Mouse (Mus musculus): Measurements from ENCODE around the gene Cygb.
A peak's percentile ranks its signal among the peaks of the same experiment; 100 is the strongest.

Cygb gene

GRCm38 (mm10) chr11:116656348-116657191, 2.5 kb upstream of the Cygb start:
- DNase-seq (ENCODE audit: low spot score in 2 of 2) = no peak

GRCm38 (mm10) chr11:116653709-116654221, 348 bp downstream of the Cygb start:
- no peak for DNase-seq (ENCODE audit: low spot score in 2 of 2)

GRCm38 (mm10) chr11:116653234-116653633, 879 bp downstream of the Cygb start, which contains the start of gene Prcd:
Gene Prcd, plus strand, starts transcription at chr11:116653534.
- no peak for DNase-seq (ENCODE audit: low spot score in 2 of 2)

- no peak for DNase-seq (ENCODE audit: low spot score in 2 of 2)
Observed at GRCm38 (mm10) chr11:116652330-116653098, 1.6 kb downstream of the Cygb start.

GRCm38 (mm10) chr11:116651339-116651738, 2.8 kb downstream of the Cygb start:
- no peak for DNase-seq (ENCODE audit: low spot score in 2 of 2)

- DNase-seq (ENCODE audit: low spot score in 2 of 2) = no peak
Observed at GRCm38 (mm10) chr11:116650811-116651210, 3.3 kb downstream of the Cygb start.

- no peak for DNase-seq (ENCODE audit: low spot score in 2 of 2)
Observed at GRCm38 (mm10) chr11:116649711-116650337, 4.3 kb downstream of the Cygb start.

GRCm38 (mm10) chr11:116648976-116649375, 5.1 kb downstream of the Cygb start:
- DNase-seq (ENCODE audit: low spot score in 2 of 2) = no peak

- no peak for DNase-seq (ENCODE audit: low spot score in 2 of 2)
Observed at GRCm38 (mm10) chr11:116648213-116648921, 5.7 kb downstream of the Cygb start.

- no peak for DNase-seq (ENCODE audit: low spot score in 2 of 2)
Observed at GRCm38 (mm10) chr11:116647340-116647991, 6.6 kb downstream of the Cygb start.

GRCm38 (mm10) chr11:116646771-116647170, 7.3 kb downstream of the Cygb start:
- no peak for DNase-seq (ENCODE audit: low spot score in 2 of 2)

- DNase-seq (ENCODE audit: low spot score in 2 of 2) = no peak
Observed at GRCm38 (mm10) chr11:116646136-116646535, 8.0 kb downstream of the Cygb start.

- no peak for DNase-seq (ENCODE audit: low spot score in 2 of 2)
Observed at GRCm38 (mm10) chr11:116645446-116646110, 8.5 kb downstream of the Cygb start.

- no peak for DNase-seq (ENCODE audit: low spot score in 2 of 2)
Observed at GRCm38 (mm10) chr11:116644225-116645112, 9.6 kb downstream of the Cygb start.

- no peak for DNase-seq (ENCODE audit: low spot score in 2 of 2)
Observed at GRCm38 (mm10) chr11:116643579-116644224, 10.4 kb downstream of the Cygb start.

- DNase-seq (ENCODE audit: low spot score in 2 of 2) = peak; percentile 81 to 87
Observed at GRCm38 (mm10) chr11:116642681-116643578, 11.2 kb downstream of the Cygb start.

- no peak for DNase-seq (ENCODE audit: low spot score in 2 of 2)
Observed at GRCm38 (mm10) chr11:116641731-116642130, 12.4 kb downstream of the Cygb start.

GRCm38 (mm10) chr11:116641168-116641567, 12.9 kb downstream of the Cygb start:
- DNase-seq (ENCODE audit: low spot score in 2 of 2) = no peak
